Mouse (Mus musculus) brain, embryonic 14.5 days (tissue): ENCODE data around the gene Mgll. TPM values are rescaled to one million over a fixed set of nuclear protein-coding genes. Genes with fewer than 3 reads are reported as not detected.

Source experiments
- DNase-seq: peaks from one replicate; pipeline ENCODE4 v3.0.0-alpha.2; 2011; ENCODE audit warnings: low read depth
- CTCF ChIP-seq: fragments of 200-500 bp; IDR thresholded peaks from 2 replicates; pipeline ENCODE4 v1.5.1; 2012; ENCODE audit warnings: inconsistent platforms, mild to moderate bottlenecking, moderate library complexity, borderline replicate concordance; ENCODE audit not compliant: insufficient read depth, insufficient read length; ENCODE audit errors: extremely low read depth
- POLR2A ChIP-seq: fragments of 200-500 bp; IDR thresholded peaks from 2 replicates; pipeline ENCODE4 v1.6.1; 2012; ENCODE audit warnings: mild to moderate bottlenecking, inconsistent platforms, borderline replicate concordance; ENCODE audit not compliant: poor library complexity, insufficient read depth, insufficient read length, severe bottlenecking; ENCODE audit errors: extremely low read depth
- polyA plus RNA-seq: library from polyadenylated mRNA; depleted of rRNA; stranded (reverse); fragments of >200 nt; gene quantifications from 2 replicates; pipeline ENCODE4 v1.2.3, GENCODE M21; 2012

Gene Mgll
- polyA plus RNA-seq, 1 experiment = 8.8 TPM

DNA sequence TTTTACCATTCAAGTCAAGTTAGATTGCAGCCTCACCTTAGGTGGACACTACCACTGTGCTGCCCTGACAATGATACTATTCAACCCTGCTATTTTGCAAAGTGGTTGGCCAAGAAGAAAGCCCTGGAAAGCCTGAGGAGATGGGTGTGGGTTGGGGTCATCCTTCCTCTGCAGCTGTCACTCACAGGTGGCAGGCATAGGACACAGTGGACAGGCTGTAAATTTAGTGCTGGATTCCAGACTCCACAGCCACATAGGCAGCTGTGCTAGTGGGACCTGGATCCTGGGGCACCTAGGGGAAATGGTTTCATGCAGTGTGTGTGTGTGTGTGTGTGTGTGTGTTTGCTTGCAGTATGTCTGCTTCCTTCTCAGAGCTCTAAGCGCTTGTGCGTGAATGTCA lies 1.3 kb upstream of the Mgll start:
- no peak for TF ChIP-seq CTCF
- TF ChIP-seq POLR2A = no peak
- no peak for DNase-seq

DNA sequence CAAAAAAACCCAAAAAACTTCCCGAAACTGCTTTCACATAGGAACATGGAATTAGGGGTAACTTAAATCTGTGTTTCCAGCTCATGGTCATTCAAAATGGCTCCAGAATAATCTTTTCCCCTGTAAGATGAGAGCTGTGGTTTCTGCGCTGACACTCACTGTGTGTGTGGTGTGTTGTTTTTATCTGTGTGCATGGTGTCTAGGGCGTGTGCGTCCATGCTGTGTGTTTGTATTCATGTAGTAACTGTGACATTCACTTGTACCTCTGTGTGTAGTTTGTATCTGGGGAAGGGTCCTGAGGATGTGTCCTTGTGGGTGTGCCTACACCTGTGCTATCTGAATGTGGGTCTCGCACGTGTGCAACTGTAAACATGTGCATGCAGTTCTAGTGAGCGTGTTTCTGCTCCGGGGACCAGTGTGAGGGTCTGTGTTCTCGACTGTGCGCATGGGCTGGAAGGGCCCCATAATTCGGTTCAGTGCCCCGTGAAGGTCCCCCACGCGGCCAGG lies 353 bp upstream of the Mgll start:
- TF ChIP-seq CTCF = no peak
- TF ChIP-seq POLR2A = no peak
- no peak for DNase-seq

DNA sequence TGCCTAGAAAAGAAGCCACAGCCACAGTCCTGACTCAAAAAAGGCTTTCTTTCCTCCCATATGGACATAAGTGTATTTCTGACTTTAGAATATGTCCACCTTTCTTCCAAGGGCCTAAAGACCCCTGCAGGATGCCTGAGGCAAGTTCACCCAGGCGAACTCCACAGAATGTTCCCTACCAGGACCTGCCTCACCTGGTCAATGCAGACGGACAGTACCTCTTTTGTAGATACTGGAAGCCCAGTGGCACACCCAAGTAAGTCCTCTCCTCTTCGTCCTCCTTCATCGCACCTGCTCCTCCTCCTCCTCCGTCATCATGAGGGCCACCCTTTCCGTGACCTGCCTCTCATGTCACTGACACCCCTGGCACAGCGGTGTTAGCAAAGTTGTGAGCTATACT lies 1.4 kb downstream of the Mgll start:
- peak; percentile 38; the same call in 1 of the 2 replicates for TF ChIP-seq CTCF
- no peak for TF ChIP-seq POLR2A
- no peak for DNase-seq

DNA sequence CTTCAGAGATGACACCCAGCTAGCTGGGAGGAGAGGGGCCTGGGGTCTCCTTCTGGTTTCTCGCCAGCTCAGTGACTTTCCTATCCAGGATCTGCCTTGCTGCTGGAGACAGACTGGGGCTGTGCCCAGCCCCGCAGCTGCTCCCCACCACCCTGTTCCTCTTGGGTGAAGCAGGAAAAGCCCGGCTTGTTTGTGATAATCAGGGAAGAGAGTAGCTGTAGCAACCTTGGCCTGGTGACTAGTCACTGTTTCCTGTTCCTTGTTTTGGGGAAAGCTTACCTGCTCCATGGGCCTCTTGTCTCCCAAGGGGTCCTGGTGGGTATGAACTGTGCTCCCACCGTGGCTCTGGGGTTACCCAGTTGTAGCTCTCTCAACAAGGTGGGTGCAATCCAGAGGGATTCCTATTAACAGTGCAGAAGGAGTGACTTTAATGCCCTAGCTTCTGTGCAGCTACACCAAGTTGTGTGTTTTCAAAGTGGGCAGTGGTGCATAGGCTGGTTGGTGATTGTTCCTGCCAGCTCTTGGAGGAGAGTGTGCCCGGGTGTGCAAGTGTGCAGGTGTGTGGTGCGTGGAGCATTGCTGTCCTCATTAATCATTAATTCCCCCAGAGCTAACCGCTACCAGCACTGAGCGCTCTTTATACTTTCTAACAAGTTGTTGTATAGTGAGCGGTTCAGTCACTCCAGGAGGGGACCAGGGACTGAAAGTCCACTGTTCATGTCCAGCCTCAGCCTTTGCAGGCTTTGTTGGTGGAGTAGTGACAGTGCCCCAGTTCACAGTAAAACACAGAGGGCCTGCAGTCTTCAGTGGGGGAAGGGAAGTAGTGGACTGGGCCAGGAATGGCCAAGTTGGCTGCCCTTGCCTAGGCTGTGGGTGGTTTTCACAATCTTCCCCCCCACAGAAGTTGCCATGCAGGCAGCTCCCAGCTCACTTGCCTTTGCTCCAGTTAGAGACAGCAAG lies 2.3 kb downstream of the Mgll start:
- TF ChIP-seq POLR2A = no peak
- DNase-seq = no peak

DNA sequence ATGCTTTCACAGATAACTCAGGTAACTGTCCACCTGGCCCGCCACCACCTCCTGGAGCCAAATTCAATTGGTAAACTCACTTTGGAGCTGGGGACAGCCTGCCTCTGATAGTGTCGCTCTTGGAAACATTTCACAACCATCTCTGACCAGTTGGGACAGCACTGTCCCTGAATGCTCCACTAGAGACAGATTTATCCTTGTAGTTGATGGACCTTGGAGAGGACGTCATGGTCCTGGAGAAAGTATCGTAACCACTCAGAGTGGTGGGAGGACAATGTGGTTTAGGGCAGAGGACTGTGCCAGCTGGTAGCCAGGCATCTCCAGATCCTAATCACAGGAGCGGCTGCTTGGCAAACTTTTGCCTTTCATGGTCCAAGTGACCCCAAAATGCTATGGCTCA lies 3.3 kb downstream of the Mgll start:
- TF ChIP-seq POLR2A (no peak), CTCF (no peak)
- DNase-seq = no peak

DNA sequence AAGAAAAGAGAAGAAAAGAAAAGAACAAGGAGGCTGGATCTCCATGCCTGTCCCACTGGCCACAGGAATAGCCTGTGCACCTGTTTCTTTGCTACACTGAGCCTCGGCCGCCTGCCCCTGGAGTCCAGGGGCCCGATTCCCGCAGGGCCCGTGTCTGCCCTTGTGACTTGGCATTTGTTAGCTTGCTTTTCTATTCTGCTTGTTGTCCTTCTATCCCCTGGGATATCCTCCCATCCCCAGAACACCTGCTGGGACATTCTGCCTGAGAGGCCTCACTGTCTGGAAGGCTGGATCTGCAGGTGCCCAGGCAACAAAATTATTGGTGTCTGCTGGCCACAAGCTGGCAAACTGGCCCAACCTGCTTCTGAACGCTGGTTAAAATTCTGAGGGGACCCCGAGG lies 3.8 kb downstream of the Mgll start:
- TF ChIP-seq CTCF = no peak
- TF ChIP-seq POLR2A = no peak
- no peak for DNase-seq

DNA sequence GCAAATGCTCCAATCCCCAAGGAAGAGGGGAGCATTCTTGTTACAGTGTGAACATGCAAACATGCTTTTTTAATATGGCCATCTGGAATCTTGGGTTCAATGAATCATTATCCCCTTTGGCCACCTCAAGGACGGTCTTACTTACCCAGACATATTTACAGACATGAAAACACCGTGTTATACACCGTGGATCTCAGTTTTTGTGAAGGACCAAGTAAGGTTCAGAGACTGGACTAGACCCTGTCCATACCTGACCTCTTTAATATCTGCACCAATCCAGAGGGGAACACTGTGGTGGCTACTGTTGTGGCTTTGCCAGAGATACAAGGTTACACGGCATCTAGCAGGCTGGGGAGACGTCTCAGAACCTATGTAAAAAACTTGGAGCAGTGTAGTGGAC lies 4.3 kb downstream of the Mgll start:
- TF ChIP-seq CTCF (no peak), POLR2A (no peak)

DNA sequence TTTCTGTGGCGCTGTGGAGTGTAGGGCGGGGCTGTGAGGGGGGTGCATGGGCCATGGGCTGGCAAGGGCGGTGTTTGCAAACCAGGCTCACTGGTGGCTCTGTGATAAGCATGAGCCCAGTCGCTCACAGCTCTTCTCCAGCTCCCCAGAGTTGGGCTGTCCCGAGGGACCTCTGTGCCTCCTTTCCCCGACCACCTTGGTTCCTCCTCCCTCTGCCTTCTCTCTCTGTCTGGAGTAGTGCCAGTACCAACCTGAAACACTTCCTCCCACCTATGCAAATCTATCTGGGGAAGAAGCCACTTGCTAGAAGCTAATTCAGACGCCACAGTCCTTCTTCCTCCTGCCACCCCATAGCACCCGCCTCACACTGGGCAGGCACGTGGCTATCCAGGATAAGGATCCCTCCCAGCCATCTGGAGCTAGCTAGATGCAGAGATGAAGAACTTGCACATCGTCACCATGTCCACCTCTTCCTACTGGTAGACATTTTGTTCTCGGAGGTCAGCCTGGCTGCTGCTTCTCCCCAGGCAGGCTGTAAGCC lies 7.1 kb downstream of the Mgll start:
- no peak for TF ChIP-seq POLR2A
- no peak for TF ChIP-seq CTCF
- no peak for DNase-seq

More for the DNA sequence above, 4.3 kb downstream of the Mgll start:
- no peak for DNase-seq

DNA sequence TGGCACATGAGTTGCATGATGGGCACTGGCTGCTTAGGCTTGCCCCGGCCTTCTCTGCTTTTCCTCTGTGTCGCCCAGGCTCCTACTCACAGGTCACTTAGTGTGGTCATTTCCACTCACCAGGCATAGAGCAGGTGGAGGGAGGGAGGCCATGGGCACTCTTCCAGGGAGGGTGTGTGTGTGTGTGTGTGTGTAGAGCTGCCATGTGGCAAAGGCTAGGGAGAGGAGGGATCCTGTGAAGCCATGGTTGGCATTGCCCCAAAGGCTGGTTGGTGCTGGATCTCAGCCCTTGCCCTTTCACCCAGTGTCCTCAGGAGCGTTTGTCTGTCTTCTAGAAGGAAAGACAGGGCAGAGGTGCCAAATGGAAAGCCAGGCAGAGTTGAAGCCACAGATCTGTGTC lies 7.8 kb downstream of the Mgll start:
- no peak for DNase-seq
- no peak for TF ChIP-seq CTCF
- no peak for TF ChIP-seq POLR2A

DNA sequence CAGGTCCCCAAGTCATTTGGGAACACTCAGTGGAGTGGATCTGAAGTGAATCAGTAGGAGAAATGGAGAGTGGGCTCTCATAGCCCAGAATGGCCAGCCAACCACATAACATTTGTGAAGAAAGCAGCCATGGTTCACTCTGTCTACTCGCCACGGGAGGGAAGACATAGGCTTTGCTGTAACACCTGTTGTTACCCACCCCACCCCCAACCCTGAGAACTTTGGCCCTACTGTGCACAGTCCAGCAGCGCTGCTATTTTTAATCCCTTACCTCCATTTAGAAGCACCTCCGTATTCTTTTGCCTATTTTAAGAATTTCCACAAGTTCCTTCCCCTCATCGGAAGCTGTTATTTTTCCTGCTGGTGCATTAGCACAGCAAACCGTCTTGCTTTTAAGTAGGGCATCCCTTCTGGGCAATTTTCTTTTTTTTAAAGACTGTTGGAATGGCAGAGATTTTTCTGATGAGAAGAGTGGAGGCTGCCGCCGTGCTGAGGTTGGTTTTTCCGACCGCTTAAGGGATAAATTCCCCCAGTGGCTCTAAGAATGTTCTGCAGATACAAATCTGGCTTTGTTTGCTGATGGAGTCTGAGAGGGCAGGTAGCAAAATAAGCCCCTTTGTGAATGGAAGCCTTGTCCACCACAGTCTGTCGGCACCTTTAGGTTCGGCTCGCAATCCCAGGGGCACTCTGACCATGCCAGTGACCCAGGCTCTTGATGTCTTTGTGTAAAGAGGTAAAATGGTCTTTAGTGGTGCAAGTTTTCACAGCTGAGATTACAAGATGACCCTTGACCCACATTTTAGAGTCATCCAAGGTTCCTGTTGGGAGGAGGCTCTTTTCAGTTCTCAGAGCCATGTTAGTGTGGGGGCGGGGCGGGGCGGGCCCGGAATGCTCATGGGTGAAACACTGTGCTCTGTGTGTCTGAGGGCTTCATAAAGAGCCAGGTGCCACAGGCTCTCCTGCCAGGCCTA lies 8.7 kb downstream of the Mgll start:
- DNase-seq = peak; percentile 24
- TF ChIP-seq CTCF (no peak), POLR2A (no peak)

DNA sequence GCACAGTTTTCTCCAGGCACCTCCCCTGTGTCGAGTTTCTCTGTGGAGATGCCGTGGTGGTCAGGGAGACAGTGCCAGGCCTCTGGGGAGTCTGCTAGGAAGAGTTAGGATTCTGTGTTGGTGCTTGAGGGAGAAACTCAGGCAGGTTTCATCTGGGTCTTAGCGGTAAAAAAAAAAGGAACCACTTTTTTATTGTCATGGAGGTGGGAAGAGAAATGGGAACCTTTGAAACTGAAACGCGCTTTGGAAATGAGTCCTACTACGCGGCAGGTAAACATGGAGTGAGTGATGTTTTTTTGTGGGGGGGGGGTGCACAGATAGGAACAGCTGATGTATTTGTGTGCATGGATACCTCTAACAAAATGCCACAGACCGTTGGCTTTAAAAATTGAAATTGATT lies 12.1 kb downstream of the Mgll start:
- DNase-seq = no peak
- TF ChIP-seq POLR2A (no peak), CTCF (no peak)
